Mouse (Mus musculus): Measurements from ENCODE around the gene Fnip2. TPM values are rescaled to one million over a fixed set of nuclear protein-coding genes. Genes with fewer than 3 reads are reported as not detected.
"Not testable (repeated sequence)": the region's sequence is repeated elsewhere in the genome, so short reads cannot be mapped to it uniquely, and the experiment has no call there.

Fnip2 gene
- polyA plus RNA-seq, 1 experiment from 2014 or later = 6.2 TPM

GRCm38 (mm10) chr3:79455761-79456160, 111.8 kb downstream of the Fnip2 start:
- no peaks in the 10 kb centered on the region for H3K4me1 ChIP-seq (ENCODE audit: control insufficient read depth, insufficient read depth, low read length)
- no peak overlapping the region for H3K4me2 ChIP-seq
- H3K9me3 ChIP-seq (replicated peaks; ENCODE audit: control insufficient read depth, low read length) = no peaks in the 10 kb centered on the region
- H3K9ac ChIP-seq (ENCODE audit: low read depth, low read length) = no peak overlapping the region
- no peak overlapping the region for H3K27ac ChIP-seq (ENCODE audit: low read depth, low read length)
- 64% methylated on average over 11 of the region's 11 CpGs for WGBS (ENCODE audit: insufficient replicate concordance)
- ATAC-seq (replicated peaks; ENCODE audit: insufficient number of reproducible peaks, low FRiP score, low TSS enrichment) = no peak
- no peak overlapping the region for H3K4me3 ChIP-seq (ENCODE audit: low read depth, low read length)
- no peaks in the 10 kb centered on the region for H3K27me3 ChIP-seq (ENCODE audit: control insufficient read depth, insufficient read depth, low read length)
- peaks cover 3% of the 10 kb centered on the region; the same call in 1 of the 2 replicates for H3K36me3 ChIP-seq (ENCODE audit: control insufficient read depth, insufficient read depth, low read length)

- no peaks in the 10 kb centered on the region for H3K36me3 ChIP-seq (ENCODE audit: control insufficient read depth, insufficient read depth, low read length)
- H3K4me3 ChIP-seq (ENCODE audit: low read depth, low read length) = no peak overlapping the region
- H3K9ac ChIP-seq (ENCODE audit: low read depth, low read length) = no peak overlapping the region
- no peaks in the 10 kb centered on the region for H3K9me3 ChIP-seq (replicated peaks; ENCODE audit: control insufficient read depth, low read length)
- H3K27me3 ChIP-seq (ENCODE audit: control insufficient read depth, insufficient read depth, low read length) = no peaks in the 10 kb centered on the region
- H3K27ac ChIP-seq (ENCODE audit: low read depth, low read length) = no peak overlapping the region
- no peak for ATAC-seq (replicated peaks; ENCODE audit: insufficient number of reproducible peaks, low FRiP score, low TSS enrichment)
- no peak overlapping the region for H3K4me2 ChIP-seq
- H3K4me1 ChIP-seq (ENCODE audit: control insufficient read depth, insufficient read depth, low read length) = no peaks in the 10 kb centered on the region
- 84% methylated on average over 14 of the region's 14 CpGs for WGBS (ENCODE audit: insufficient replicate concordance)
Observed at GRCm38 (mm10) chr3:79452696-79453263, 114.8 kb downstream of the Fnip2 start.

GRCm38 (mm10) chr3:79449361-79449760, 118.2 kb downstream of the Fnip2 start:
- Histone ChIP-seq H3K4me1 (ENCODE audit: control insufficient read depth, insufficient read depth, low read length) (no peaks in the 10 kb centered on the region), H3K27me3 (ENCODE audit: control insufficient read depth, insufficient read depth, low read length) (no peaks in the 10 kb centered on the region), H3K9me3 (replicated peaks; ENCODE audit: control insufficient read depth, low read length) (no peaks in the 10 kb centered on the region), H3K36me3 (ENCODE audit: control insufficient read depth, insufficient read depth, low read length) (no peaks in the 10 kb centered on the region), H3K4me2 (no peak overlapping the region), H3K9ac (ENCODE audit: low read depth, low read length) (no peak overlapping the region), H3K27ac (ENCODE audit: low read depth, low read length) (no peak overlapping the region), H3K4me3 (ENCODE audit: low read depth, low read length) (no peak overlapping the region)
- WGBS (ENCODE audit: insufficient replicate concordance) = 78% methylated on average over 7 of the region's 7 CpGs
- no peak for ATAC-seq (replicated peaks; ENCODE audit: insufficient number of reproducible peaks, low FRiP score, low TSS enrichment)

- 77% methylated on average over 5 of the region's 5 CpGs for WGBS (ENCODE audit: insufficient replicate concordance)
Observed at GRCm38 (mm10) chr3:79448421-79448820, 119.2 kb downstream of the Fnip2 start.

GRCm38 (mm10) chr3:79446648-79447047, 120.9 kb downstream of the Fnip2 start:
- H3K4me1 ChIP-seq (ENCODE audit: control insufficient read depth, insufficient read depth, low read length); H3K36me3 ChIP-seq (ENCODE audit: control insufficient read depth, insufficient read depth, low read length); ATAC-seq (replicated peaks; ENCODE audit: insufficient number of reproducible peaks, low FRiP score, low TSS enrichment); H3K4me2 ChIP-seq; H3K9me3 ChIP-seq (replicated peaks; ENCODE audit: control insufficient read depth, low read length); H3K9ac ChIP-seq (ENCODE audit: low read depth, low read length); H3K27ac ChIP-seq (ENCODE audit: low read depth, low read length); H3K27me3 ChIP-seq (ENCODE audit: control insufficient read depth, insufficient read depth, low read length); H3K4me3 ChIP-seq (ENCODE audit: low read depth, low read length): not testable (repeated sequence)
- WGBS (ENCODE audit: insufficient replicate concordance) = 76% methylated on average over 2 of the region's 3 CpGs

More at GRCm38 (mm10) chr3:79448421-79448820, 119.2 kb downstream of the Fnip2 start:
- no peaks in the 10 kb centered on the region for H3K4me1 ChIP-seq (ENCODE audit: control insufficient read depth, insufficient read depth, low read length)
- H3K4me3 ChIP-seq (ENCODE audit: low read depth, low read length) = no peak overlapping the region
- H3K4me2 ChIP-seq = no peak overlapping the region
- H3K36me3 ChIP-seq (ENCODE audit: control insufficient read depth, insufficient read depth, low read length) = no peaks in the 10 kb centered on the region
- H3K9ac ChIP-seq (ENCODE audit: low read depth, low read length) = no peak overlapping the region
- H3K27me3 ChIP-seq (ENCODE audit: control insufficient read depth, insufficient read depth, low read length) = no peaks in the 10 kb centered on the region
- no peak overlapping the region for H3K27ac ChIP-seq (ENCODE audit: low read depth, low read length)
- H3K9me3 ChIP-seq (replicated peaks; ENCODE audit: control insufficient read depth, low read length) = no peaks in the 10 kb centered on the region
- ATAC-seq (replicated peaks; ENCODE audit: insufficient number of reproducible peaks, low FRiP score, low TSS enrichment) = no peak

- no peak for ATAC-seq (replicated peaks; ENCODE audit: insufficient number of reproducible peaks, low FRiP score, low TSS enrichment)
- Histone ChIP-seq H3K4me3 (ENCODE audit: low read depth, low read length) (no peak overlapping the region), H3K4me1 (ENCODE audit: control insufficient read depth, insufficient read depth, low read length) (no peaks in the 10 kb centered on the region), H3K9me3 (replicated peaks; ENCODE audit: control insufficient read depth, low read length) (no peaks in the 10 kb centered on the region), H3K9ac (ENCODE audit: low read depth, low read length) (no peak overlapping the region), H3K36me3 (ENCODE audit: control insufficient read depth, insufficient read depth, low read length) (no peaks in the 10 kb centered on the region), H3K4me2 (no peak overlapping the region), H3K27ac (ENCODE audit: low read depth, low read length) (no peak overlapping the region), H3K27me3 (ENCODE audit: control insufficient read depth, insufficient read depth, low read length) (no peaks in the 10 kb centered on the region)
- 84% methylated on average over 4 of the region's 4 CpGs for WGBS (ENCODE audit: insufficient replicate concordance)
Observed at GRCm38 (mm10) chr3:79446124-79446523, 121.5 kb downstream of the Fnip2 start.

- ATAC-seq (replicated peaks; ENCODE audit: insufficient number of reproducible peaks, low FRiP score, low TSS enrichment) = no peak
- Histone ChIP-seq H3K27ac (ENCODE audit: low read depth, low read length) (no peak overlapping the region), H3K9me3 (replicated peaks; ENCODE audit: control insufficient read depth, low read length) (no peaks in the 10 kb centered on the region), H3K9ac (ENCODE audit: low read depth, low read length) (no peak overlapping the region), H3K4me3 (ENCODE audit: low read depth, low read length) (no peak overlapping the region), H3K27me3 (ENCODE audit: control insufficient read depth, insufficient read depth, low read length) (no peaks in the 10 kb centered on the region), H3K4me2 (no peak overlapping the region), H3K4me1 (ENCODE audit: control insufficient read depth, insufficient read depth, low read length) (no peaks in the 10 kb centered on the region), H3K36me3 (ENCODE audit: control insufficient read depth, insufficient read depth, low read length) (no peaks in the 10 kb centered on the region)
- WGBS (ENCODE audit: insufficient replicate concordance) = 79% methylated on average over 8 of the region's 8 CpGs
Observed at GRCm38 (mm10) chr3:79445041-79445440, 122.6 kb downstream of the Fnip2 start.

- Histone ChIP-seq H3K4me2 (no peak overlapping the region), H3K36me3 (ENCODE audit: control insufficient read depth, insufficient read depth, low read length) (no peaks in the 10 kb centered on the region), H3K4me3 (ENCODE audit: low read depth, low read length) (no peak overlapping the region), H3K9me3 (replicated peaks; ENCODE audit: control insufficient read depth, low read length) (no peaks in the 10 kb centered on the region), H3K27me3 (ENCODE audit: control insufficient read depth, insufficient read depth, low read length) (no peaks in the 10 kb centered on the region), H3K4me1 (ENCODE audit: control insufficient read depth, insufficient read depth, low read length) (no peaks in the 10 kb centered on the region), H3K9ac (ENCODE audit: low read depth, low read length) (no peak overlapping the region), H3K27ac (ENCODE audit: low read depth, low read length) (no peak overlapping the region)
- ATAC-seq (replicated peaks; ENCODE audit: insufficient number of reproducible peaks, low FRiP score, low TSS enrichment) = no peak
- WGBS (ENCODE audit: insufficient replicate concordance) = 57% methylated on average over 4 of the region's 4 CpGs
Observed at GRCm38 (mm10) chr3:79443850-79444249, 123.7 kb downstream of the Fnip2 start.

- no peak overlapping the region for H3K4me3 ChIP-seq (ENCODE audit: low read depth, low read length)
- 73% methylated on average over 12 of the region's 12 CpGs for WGBS (ENCODE audit: insufficient replicate concordance)
- ATAC-seq (replicated peaks; ENCODE audit: insufficient number of reproducible peaks, low FRiP score, low TSS enrichment) = no peak
Observed at GRCm38 (mm10) chr3:79440976-79441491, 126.6 kb downstream of the Fnip2 start.

More at GRCm38 (mm10) chr3:79440976-79441491, 126.6 kb downstream of the Fnip2 start:
- Histone ChIP-seq H3K27me3 (ENCODE audit: control insufficient read depth, insufficient read depth, low read length) (no peaks in the 10 kb centered on the region), H3K27ac (ENCODE audit: low read depth, low read length) (no peak overlapping the region), H3K9ac (ENCODE audit: low read depth, low read length) (no peak overlapping the region), H3K36me3 (ENCODE audit: control insufficient read depth, insufficient read depth, low read length) (no peaks in the 10 kb centered on the region), H3K4me2 (no peak overlapping the region), H3K4me1 (ENCODE audit: control insufficient read depth, insufficient read depth, low read length) (no peaks in the 10 kb centered on the region), H3K9me3 (replicated peaks; ENCODE audit: control insufficient read depth, low read length) (no peaks in the 10 kb centered on the region)
